ENCODE assay signal across 10 mouse cellular contexts in genomic region chr8:47371539-47371938, GRCm38 (mm10).
A peak's percentile ranks its signal among the peaks of the same experiment; 100 is the strongest.
DNase-seq lines count a peak whose midpoint lies in the region; ATAC-seq and TF ChIP-seq lines count a peak whose summit lies in the region.
"Had no signal": no experiment of that assay in that cellular context is flagged by ENCODE, and none has a peak within 500 bp of the region (broad histone marks: within the 10 kb centered on the region; RNA-seq: fewer than 3 reads in every experiment).

No protein-coding gene starts in this region.

- H3K9me3 ChIP-seq in kidney, postnatal 0 days (replicated peaks; ENCODE audit: low read length): no peaks in the 10 kb centered on the region
- 0 out of 2 replicates have a peak, but pooled peaks cover 6% of the 10 kb centered on the region for H3K9me3 ChIP-seq in forebrain, embryonic 10.5 days
- no peaks in the 10 kb centered on the region for H3K9me3 ChIP-seq in kidney, embryonic 15.5 days (replicated peaks)

- WGBS in kidney, postnatal 0 days: 42% methylated on average over 3 of the region's 3 CpGs
- 28% methylated on average over 3 of the region's 3 CpGs for WGBS in forebrain, embryonic 10.5 days
- 41% methylated on average over 3 of the region's 3 CpGs for WGBS in kidney, embryonic 15.5 days

- no peak overlapping the region for H3K27ac ChIP-seq in kidney, postnatal 0 days
- H3K27ac ChIP-seq in forebrain, embryonic 10.5 days: peak overlapping the region; percentile 68
- H3K27ac ChIP-seq in kidney, embryonic 15.5 days: no peak overlapping the region

- 0 out of 2 replicates have a peak, but pooled peaks cover 3% of the 10 kb centered on the region for H3K4me1 ChIP-seq in kidney, postnatal 0 days (replicated peaks; ENCODE audit: insufficient read depth, low read length)
- H3K4me1 ChIP-seq in forebrain, embryonic 10.5 days: peaks cover 31% of the 10 kb centered on the region
- peaks cover 20% of the 10 kb centered on the region for H3K4me1 ChIP-seq in kidney, embryonic 15.5 days
- H3K4me1 ChIP-seq: megakaryocyte, embryonic 14.5 days had no signal

- H3K27me3 ChIP-seq in kidney, postnatal 0 days (ENCODE audit: insufficient read depth, low read length): no peaks in the 10 kb centered on the region
- no peaks in the 10 kb centered on the region for H3K27me3 ChIP-seq in forebrain, embryonic 10.5 days (ENCODE audit: poor library complexity, severe bottlenecking)
- no peaks in the 10 kb centered on the region for H3K27me3 ChIP-seq in kidney, embryonic 15.5 days

- peak; percentile 86 for DNase-seq in kidney, postnatal 0 days (ENCODE audit: low spot score)
- DNase-seq in kidney, adult 18-20 months: no peak
- DNase-seq in MEL-GATA-1-ER (ENCODE audit: extremely low read depth, low read depth): peak; percentile 33
- no peak for DNase-seq in forebrain, embryonic 10.5 days (ENCODE audit: extremely low spot score, low spot score)
- peak; percentile 39 for DNase-seq in naive thymus-derived CD4-positive, alpha-beta T cell, adult 2 months (ENCODE audit: low read depth)
- DNase-seq in ovary, adult 18-20 months (ENCODE audit: low spot score): no peak
- no peak for DNase-seq in layer of hippocampus, postnatal 36 days

- ATAC-seq in kidney, postnatal 0 days (replicated peaks; ENCODE audit: low FRiP score, low read depth): no peak
- no peak for ATAC-seq in kidney, embryonic 15.5 days (replicated peaks; ENCODE audit: low FRiP score)

- TF ChIP-seq CTCF in kidney, postnatal 0 days (IDR thresholded peaks at IDR 0.05; ENCODE audit: low read depth): peak; percentile 96

- no peak overlapping the region for H3K4me2 ChIP-seq in kidney, postnatal 0 days (ENCODE audit: low read length)
- no peak overlapping the region for H3K4me2 ChIP-seq in kidney, embryonic 15.5 days

- H3K4me3 ChIP-seq in kidney, postnatal 0 days (replicated peaks; ENCODE audit: low read depth, low read length): no peak overlapping the region
- no peak overlapping the region for H3K4me3 ChIP-seq in forebrain, embryonic 10.5 days
- H3K4me3 ChIP-seq in kidney, embryonic 15.5 days (replicated peaks): no peak overlapping the region
- H3K4me3 ChIP-seq: erythroblast, embryonic 14.5 days; megakaryocyte, embryonic 14.5 days had no signal

- no peak overlapping the region for H3K9ac ChIP-seq in kidney, postnatal 0 days (ENCODE audit: low read depth, low read length)
- H3K9ac ChIP-seq in kidney, embryonic 15.5 days: no peak overlapping the region

- H3K36me3 ChIP-seq in kidney, postnatal 0 days (ENCODE audit: insufficient read depth, low read length): no peaks in the 10 kb centered on the region
- no peaks in the 10 kb centered on the region for H3K36me3 ChIP-seq in forebrain, embryonic 10.5 days (replicated peaks)
- no peaks in the 10 kb centered on the region for H3K36me3 ChIP-seq in kidney, embryonic 15.5 days

Comparison
In these comparisons a context has a peak if more than half of its experiments do, and no peak if none do; other contexts are left out.
1. DNase-seq: peak in kidney, postnatal 0 days (single experiment), MEL-GATA-1-ER (single experiment) and naive thymus-derived CD4-positive, alpha-beta T cell, adult 2 months (single experiment); none in kidney, adult 18-20 months (single experiment), forebrain, embryonic 10.5 days (single experiment), ovary, adult 18-20 months (single experiment) and layer of hippocampus, postnatal 36 days (0 of 2).